Mouse (Mus musculus) urinary bladder, postnatal 10 days (tissue): ENCODE results near the gene Birc5.
"Not testable (repeated sequence)": the region's sequence is repeated elsewhere in the genome, so short reads cannot be mapped to it uniquely, and the experiment has no call there.

ENCODE experiments used
- DNase-seq: peaks from one replicate; pipeline ENCODE4 v3.0.0; 2022; ENCODE audit warnings: low spot score

Birc5 gene

DNA sequence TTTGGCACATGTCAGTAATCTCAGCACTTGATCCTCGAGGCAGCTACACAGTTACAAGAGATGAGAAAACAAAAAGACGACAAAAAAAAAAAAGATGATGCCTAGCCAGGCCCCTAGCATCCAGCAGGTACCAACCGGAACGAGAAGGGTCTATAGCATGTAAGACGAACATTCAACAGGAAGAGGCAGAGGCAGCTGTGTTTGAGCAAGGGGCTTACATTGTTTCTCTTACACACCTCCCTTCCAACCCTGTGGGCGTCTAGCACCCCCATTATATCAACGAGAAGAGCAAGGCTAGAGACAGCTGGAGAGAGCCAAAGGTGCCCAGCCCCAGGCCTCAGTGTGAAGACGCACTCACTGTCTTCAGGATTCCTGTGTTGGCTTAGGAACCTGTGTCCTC lies 22.1 kb upstream of the Birc5 start:
- no peak for DNase-seq

DNA sequence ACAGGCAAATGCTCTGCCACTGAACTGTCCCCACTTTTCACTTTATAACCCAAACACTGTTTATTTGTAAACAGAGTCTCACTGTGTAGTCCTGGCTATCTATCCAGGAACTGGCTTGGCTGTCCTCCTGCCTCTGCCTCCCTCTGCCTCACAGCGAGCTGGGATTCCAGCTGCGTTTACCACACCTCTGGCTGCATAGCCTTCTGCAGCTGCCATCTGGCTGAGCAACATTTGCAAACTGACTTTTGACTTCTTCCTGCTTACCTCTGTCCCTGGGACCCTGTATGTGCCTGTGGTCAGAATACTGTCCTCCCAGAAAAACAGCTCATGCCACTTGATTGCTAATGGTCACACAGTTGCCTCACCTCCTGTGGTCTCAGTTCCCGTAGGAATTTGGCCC lies 21.7 kb upstream of the Birc5 start:
- no peak for DNase-seq

DNA sequence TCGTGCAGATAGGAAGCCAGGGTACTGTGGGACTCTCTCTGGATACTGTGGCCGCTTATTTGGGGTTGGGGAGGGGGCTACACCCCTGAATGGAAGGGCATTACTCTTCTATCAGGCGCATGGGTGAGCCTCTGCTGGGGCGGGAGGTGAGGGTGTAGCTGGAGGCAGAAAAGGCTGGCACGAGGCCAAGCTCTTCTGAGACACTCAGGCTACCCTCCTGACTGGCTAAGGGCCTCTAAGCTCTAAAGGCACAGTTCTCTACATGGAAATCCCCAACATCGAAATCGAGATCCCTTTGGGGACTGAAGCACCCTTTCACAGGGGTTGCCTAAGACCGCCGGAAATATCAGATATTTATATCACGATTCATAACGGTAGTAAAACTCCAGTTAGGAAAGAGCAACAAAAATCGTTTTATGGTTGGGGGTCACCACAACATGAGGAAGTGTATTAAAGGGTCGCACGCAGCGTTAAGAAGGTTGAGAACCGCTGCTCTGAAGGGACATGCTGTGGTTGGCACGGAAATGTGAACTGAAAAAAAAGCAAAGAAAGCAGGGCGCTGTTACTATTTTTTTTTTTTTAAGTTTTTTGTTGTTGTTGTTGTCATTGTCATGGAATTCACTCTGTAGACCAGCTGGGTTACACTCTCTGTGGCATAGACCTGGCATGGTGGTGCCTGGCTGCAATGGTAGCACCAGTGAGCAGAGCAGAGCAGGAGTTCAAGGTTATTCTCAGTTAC lies 20.7 kb upstream of the Birc5 start:
- no peak for DNase-seq

DNA sequence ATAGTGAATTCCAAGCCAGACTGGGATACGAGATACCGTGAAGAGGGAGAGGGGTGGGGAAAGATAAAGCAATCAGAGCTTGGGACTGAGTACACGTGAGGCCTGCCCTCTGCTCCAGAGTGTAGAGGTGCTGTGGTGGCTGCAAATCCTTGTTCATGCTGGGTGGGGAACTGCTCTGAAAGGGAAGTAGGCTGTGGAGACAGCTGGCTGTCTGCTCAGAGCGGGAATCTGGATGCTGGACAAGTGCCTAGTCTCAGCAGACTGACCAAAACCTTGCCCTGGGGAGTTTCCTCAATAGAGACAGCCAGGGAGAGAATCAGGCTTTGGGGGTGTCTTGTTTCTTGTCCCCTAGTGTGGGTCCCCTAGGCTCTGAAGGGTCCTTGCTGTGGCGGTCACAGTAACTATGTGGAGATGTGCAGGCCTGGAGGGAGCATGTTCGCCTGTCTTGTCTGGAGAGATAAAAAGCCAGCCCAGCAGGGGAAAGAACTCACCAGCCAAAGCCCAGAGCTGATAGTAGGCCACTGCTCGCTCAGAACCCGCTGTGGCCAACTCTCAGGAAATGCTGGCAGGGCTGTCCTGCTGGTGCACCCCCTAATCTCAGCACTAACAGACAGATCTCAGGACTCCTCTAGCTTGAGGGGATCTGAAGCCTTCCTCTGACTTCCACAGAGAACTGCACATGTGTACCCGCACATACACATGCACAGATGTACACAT lies 20.0 kb upstream of the Birc5 start:
- DNase-seq, result no peak

DNA sequence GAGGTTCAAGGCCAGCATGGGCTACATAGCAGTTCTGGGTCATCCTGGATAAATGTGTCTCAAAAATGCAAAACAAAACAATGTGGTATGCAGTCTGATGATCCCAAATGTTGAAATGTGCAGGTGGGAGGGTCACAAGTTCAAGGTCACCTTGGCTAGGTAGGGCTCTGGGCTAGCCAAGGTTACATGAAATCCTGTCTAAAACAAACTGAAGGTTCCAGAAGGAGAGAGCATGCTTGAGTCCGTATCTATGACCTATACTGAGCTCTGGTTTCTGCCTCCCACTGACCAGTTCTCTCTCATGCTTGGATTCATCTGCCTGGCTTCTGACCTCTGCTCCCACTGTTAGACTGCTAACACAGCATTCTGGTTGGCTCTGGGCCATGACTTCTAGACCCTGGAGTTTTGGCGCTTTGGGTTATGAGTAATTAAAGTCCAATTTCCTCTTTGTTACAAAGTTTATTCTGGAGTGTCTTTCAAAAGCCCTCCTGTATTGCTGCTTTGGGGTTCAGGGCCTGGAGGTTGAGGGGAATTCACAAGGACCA lies 19.3 kb upstream of the Birc5 start:
- DNase-seq, result no peak

DNA sequence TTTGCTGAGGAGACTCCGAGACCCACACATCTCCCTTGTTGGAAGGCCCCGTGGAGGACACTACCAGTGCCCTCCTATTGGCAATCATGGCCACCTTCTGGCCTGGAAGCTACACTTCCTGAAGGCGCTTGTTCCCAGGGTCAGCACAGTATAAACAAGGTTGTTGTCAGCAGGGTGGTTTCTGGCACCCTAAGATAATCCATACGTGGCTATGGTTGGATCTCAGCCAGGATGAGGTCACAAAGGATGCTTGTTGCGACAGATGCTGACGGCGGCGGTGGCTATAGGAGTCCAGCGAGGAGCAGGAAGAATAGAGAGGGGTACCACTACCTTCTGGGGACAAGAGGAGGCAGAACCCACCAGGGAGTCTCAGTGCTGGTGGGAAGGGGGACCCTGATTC lies 18.6 kb upstream of the Birc5 start:
- no peak for DNase-seq

DNA sequence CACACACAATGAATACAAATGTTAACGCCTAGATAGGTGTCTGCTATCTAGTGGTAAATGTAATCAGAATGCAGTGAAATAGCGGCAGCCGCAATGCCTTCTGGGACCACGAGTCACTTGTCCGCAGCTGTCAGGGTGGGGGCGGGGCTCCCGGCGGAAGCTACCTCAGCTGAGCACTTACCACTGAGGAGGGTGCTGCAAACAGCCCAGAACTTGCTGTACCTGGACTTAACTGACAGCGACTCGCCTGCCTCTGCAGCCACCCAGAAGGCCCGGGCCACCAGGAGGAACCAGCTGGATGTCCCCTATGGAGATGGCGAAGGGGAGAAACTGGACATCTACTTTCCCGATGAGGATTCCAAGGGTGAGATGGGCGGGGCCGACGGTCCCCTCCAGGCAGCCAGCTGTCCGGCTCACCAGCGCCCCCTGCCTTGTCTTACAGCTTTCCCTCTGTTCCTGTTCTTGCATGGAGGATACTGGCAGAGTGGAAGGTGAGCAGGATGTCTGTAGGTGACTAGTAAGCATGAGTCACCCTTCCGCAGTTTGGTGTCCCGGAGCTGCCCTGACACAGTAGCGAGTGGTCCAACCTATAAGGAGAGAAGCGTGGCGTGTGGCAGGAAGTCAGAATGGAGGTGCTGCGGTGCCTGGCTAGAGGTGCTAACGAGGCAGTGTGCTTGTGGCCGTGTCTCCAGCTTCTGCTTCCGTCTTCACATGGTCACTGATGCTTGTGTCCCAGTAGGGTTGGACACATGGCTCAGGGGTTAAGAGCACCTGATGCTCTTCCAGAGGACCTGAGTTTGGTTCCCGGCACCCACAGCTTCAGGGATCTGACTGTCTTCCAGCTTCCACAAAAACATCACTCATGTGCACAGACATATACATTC lies 16.7 kb upstream of the Birc5 start:
- peak; percentile 41 for DNase-seq

DNA sequence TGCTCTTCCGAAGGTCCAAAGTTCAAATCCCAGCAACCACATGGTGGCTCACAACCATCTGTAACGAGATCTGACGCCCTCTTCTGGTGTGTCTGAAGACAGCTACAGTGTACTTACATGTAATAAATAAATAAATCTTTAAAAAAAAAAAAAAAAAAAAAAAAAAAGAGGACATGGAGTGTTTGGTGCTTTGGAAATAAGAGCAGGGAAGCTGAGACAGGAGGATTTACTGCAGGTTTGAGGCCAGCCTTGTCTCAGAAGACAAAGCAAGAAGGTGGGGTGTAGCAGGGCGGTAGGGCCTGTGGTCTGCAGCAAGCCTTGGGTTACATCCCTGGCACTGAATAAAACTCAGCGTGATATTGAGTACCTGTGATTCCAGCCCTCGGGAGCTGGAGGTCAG lies 15.5 kb upstream of the Birc5 start:
- not testable (repeated sequence) for DNase-seq

DNA sequence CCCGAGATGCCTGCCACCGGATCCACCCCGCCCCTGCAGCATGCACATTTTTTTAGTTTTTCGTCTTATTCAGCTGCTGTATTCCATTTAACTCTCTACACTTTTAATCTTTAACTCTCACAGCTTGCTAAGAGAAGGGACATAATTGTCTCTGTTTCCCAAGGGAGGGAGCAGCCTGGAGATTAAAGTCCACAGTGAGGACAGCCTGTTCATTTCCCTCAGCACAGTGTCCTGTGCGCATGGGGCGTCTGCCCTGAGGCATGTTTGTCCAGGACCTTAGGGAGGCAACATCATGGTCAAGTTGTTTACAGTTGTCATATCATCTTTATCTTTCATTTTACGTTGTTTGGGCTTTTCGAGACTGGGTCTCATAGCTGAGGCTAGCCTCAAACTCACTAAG lies 15.0 kb upstream of the Birc5 start:
- DNase-seq, result no peak

DNA sequence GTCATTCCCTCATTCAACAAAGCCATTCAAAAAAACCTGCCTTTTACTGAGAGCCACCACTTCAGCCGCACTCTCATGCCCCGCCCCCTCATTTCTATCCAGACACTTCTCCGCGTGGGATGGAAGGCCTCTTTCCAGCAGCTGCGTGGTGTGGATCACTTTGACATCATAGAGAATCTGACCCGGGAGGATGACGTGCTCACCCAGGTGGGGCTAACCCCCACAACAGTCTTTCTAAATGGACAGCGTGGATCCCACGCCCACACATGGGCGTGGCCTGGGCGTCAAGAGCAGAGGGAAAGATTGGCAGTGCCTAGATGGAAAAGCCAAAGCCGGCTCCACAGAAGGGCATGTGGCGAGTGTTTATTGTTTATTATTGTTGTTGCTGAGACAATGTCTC lies 12.7 kb upstream of the Birc5 start:
- DNase-seq, result no peak

DNA sequence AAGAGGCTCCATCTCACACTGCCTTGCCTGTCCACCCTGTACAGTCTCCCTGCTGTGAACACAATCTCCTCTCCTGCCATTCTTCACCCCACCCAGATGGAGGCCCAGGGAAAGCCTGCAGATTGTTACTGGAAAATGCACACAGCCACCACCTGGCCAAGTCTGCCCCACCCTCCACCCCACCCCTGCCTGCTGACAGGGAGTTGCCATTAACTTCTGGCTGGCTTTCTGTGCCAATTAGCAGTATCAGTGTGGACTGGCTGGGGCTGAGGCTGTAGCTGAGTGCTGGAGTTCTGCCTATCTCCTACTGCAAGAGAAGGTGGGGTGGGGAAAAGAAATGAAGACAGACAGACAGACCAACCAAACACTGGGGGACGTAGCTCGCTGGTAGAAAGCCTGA lies 10.5 kb upstream of the Birc5 start:
- no peak for DNase-seq

DNA sequence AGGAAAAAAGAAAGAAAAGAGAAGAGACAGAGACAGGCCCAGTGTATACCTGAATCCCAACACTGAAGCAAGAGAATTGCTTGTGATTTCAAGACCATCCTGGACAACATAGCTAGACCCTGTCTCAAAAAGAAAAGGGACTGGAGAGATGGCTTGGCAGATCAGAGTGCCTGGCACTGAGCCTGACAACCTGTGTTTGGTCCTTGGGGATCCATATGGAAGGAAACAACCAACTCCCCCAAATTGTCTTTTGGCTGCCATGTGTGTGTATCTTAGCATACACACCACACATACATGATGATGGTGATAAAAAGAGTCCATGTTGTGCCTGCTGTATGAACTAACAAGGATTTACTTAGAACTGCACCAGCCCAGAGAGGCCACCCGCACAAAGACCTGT lies 10.0 kb upstream of the Birc5 start:
- no peak for DNase-seq

DNA sequence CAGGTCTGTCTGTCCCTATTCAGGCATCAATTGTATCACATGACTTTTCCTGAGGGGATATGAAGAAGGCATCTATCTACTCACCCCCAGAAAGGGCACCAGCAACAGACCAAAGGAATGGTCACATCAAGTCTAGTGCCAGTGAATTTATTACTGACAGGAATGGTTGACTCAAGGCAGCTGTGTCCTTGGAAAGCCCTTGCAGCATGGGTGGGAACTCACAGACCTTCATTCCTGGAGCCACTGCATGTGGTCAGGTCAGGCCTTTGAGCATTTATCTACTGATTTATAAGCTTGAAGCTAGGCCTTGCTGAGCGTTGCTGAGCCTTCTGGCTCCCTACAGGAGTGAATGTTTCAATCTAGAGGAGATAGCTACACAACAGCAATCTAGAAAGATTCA lies 8.1 kb upstream of the Birc5 start:
- DNase-seq, result no peak

DNA sequence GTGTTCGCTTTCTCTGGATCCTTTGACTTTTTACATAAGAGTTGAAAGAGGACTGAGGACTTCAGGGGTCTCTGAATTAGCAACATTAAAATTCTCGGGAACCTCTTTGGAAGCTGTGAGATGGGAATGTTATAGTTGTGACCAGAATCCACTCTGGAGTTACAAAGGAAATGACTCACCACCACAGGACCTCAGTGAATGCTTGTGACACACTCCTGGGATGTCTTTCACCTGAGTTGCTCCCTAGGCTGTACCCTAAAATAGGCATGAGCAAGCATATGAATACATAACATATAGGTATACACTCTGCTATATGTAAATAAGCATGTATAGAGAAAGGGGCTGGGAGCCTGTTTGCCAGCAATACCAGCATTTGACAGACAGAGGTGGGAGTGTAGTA lies 5.6 kb upstream of the Birc5 start:
- no peak for DNase-seq

DNA sequence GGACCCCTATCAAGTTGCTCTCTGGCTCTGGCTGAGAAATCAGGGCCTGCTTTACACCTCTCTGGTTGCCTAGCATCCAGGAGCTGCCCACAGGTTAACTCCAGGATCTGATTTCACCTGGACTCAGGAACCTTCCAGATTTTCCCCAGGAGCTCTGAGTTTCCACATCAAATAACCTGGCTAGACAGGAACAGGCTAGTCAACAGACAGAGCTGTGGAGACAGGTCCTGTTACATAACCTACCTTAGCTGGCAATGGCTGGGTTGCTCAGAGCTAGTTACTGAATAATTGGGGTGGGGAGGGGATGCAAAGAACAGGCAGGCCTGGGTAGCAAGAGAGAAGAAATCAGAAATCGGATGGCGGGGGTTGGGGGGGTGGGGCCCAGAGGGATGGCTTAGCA lies 4.1 kb upstream of the Birc5 start:
- DNase-seq, result no peak

DNA sequence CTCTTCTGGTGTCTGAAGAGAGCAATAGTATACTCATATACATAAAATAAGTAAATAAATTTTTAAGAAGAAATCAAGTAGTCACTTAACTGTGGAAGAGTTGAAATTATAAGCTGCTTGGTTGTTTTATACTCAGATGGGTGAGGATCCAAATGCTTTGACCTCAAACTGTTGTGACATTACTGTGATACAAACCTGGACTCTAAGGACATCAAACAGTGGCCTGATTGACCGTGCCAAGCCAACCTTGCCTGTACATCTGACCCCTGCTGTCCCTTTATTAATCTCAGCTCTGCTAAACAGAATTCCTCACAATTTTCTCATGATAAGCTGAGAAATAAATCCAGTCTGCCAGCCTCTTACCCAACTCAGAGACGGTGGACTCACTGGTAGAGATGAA lies 3.4 kb upstream of the Birc5 start:
- no peak for DNase-seq

DNA sequence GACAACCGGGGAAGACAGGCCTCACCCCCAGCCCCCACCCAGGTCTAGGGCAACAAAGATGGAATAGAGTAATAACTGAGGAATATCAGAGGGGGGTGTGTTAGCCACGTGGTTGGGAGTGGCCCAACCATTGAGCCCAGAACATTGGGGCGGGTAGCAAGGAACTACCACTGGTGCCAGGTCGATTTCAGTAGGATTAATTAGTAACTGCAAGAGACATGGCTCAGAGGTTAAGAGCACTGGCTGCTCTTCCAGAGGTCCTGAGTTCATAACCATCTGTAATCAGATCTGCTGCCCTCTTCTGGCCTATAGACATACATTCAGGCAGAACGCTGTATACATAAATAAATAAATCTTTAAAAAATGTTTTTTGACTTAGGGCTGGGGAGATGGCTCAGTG lies 2.4 kb upstream of the Birc5 start:
- DNase-seq, result no peak

DNA sequence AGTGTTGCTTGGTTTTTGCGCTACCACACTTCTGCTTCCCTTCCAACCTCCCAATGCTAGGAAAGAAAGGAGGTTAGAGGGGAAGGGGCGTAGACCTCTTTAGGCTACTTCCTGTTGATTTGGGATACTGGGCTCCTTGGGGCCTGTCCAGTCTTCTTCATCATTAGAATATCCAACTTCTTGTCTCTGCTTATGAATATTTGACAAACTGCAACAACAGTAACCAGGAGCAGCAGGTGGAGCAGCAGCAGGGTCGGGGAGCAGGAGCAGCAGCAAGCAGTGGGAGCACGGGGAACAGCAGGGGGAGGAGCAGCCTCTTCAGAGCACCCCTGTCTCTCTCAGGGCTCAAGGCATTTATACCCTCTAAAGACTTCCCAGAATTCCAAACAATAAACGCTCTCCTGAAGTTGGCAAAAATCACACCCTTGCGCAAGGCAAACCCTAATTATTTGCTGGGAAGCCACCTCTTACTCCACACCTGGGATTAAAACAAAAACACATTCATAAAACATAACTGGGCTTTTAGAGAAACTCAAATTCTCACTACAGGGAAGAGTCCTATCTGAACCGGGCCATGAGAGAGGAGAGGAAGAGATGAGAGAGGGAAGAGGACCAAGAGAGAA lies 1.3 kb upstream of the Birc5 start:
- no peak for DNase-seq

DNA sequence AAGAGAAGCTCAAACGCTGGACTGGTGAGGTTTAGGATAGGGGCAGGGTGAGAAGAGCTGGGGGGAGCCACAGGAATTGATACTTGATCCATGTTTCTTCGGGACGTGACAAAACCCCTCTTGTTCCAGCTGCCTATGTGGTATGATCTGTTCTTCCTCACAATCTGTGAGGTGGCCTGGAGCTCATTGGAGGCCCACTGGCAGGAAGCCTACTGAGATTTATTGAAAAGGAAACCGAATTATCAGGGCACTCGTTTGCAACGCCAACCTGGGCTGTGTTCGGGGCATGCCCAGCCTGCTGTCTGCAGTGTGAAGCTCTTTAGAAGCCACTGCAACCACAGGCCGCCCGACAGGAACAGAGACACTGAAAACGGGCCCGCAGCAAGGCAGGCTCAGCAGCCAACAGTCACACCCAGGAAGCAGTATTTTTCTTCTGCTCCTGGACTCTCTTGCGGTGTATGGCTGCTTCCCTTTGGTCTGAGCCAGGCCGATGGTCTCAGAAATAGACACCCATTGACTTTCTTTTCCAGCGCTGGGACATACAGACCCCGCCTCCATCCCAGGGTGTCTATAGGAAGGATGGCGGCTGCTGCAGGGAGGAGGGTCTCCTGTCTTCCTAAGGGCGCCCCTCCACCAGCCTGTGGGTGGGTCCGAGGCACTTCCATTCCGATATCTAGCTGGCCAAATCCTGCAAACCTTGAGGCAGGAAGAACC lies 623 bp upstream of the Birc5 start:
- no peak for DNase-seq

DNA sequence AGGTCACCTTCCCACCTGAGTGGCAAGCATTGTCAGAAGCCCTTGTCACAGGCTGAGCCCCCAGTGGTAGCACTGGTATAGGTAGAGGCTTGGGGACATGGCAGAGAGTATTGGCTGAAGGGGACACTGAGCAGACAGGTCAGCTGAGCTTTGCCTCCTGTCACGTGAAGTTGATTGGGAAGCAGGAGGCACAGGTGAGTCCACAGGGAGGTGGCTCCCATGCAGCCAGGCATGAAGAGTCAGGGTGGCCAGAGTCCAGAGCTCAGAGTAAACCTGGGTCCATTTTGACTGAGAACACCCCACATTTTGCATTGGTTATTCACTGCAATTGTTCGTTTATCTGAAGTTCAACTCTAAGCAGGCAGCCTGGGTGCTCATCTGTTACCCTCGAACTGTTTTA lies 3.8 kb downstream of the Birc5 start:
- no peak for DNase-seq

DNA sequence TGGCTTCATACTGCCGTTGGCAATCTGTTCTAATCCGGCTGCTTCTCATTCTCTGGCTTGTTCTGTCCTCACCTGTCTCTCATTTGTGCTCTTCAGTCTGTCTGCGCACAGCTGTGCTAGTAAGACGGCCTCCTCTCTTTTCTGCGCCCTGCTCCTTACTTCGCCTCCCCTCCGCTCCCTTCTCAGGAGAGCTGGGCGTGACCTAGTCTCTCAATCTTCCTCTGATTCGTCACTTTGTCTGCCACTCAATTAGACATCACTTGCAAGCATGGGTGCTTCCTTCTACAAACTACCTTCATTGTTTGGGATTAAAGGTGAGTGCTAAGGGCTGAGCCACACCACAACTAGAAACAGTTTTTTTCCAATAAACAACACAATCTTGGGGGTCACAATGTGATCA lies 5.2 kb downstream of the Birc5 start:
- DNase-seq, result no peak

DNA sequence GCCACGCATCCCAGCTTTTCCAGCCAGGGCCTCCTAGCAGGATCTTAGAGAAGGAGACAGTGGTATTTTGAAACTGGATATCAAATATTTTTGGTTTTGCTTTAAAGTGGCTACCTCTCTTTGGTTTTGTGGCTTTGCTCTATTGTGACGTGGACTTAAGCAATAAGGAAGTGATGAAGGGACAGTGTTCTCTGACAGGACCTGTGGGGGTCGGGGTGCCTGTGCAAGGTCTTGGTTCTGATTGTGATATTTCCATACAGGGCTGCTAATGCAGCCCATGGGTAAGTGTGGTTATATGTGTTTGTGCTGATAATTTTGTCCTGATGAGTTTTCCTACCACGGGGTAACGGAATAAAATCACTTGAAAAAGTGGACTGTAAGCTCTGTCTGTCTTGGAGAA lies 6.3 kb downstream of the Birc5 start:
- DNase-seq, result no peak
